Mouse (Mus musculus) layer of hippocampus, adult 8-10 months (tissue): ENCODE results near the gene Mier3. TPM values are rescaled to one million over a fixed set of nuclear protein-coding genes. Genes with fewer than 3 reads are reported as not detected.
"Not testable (repeated sequence)": the region's sequence is repeated elsewhere in the genome, so short reads cannot be mapped to it uniquely, and the experiment has no call there.

Experiments
- DNase-seq, 2 experiments: peaks; one replicate each; pipeline ENCODE4 v3.0.0; 2022; ENCODE audit warnings: low spot score in 2 of 2
- total RNA-seq, 4 experiments: library from RNA; stranded (reverse); gene quantifications; 2 replicates each; pipeline ENCODE4 v1.2.4; 2022

Mier3 gene
- total RNA-seq, 4 experiments from 2014 or later, result 25.3 to 27.7 (median 26.5) TPM

- DNase-seq, result peak; percentile 23 to 46
Measured at GRCm38 (mm10) chr13:111687285-111687781, 6.6 kb downstream of the Mier3 start.

- no peak for DNase-seq
Measured at GRCm38 (mm10) chr13:111703396-111703795, 22.6 kb downstream of the Mier3 start.

- DNase-seq, result not testable (repeated sequence)
Measured at GRCm38 (mm10) chr13:111703952-111704351, 23.2 kb downstream of the Mier3 start.

- DNase-seq, result no peak
Measured at GRCm38 (mm10) chr13:111710531-111710930, 29.8 kb downstream of the Mier3 start.

GRCm38 (mm10) chr13:111719726-111720125 lies 38.9 kb downstream of the Mier3 start:
- no peak for DNase-seq

- no peak for DNase-seq
Measured at GRCm38 (mm10) chr13:111724811-111725164, 44.0 kb downstream of the Mier3 start.

GRCm38 (mm10) chr13:111725165-111726077 lies 44.6 kb downstream of the Mier3 start:
- peak; percentile 91 to 93 for DNase-seq

- DNase-seq, result no peak
Measured at GRCm38 (mm10) chr13:111726898-111727297, 46.1 kb downstream of the Mier3 start.

- no peak for DNase-seq
Measured at GRCm38 (mm10) chr13:111741204-111741990, 60.6 kb downstream of the Mier3 start.

- DNase-seq, result no peak
Measured at GRCm38 (mm10) chr13:111741991-111742615, 61.3 kb downstream of the Mier3 start.

- DNase-seq, result no peak
Measured at GRCm38 (mm10) chr13:111744233-111745000, 63.6 kb downstream of the Mier3 start.

GRCm38 (mm10) chr13:111745216-111745615 lies 64.4 kb downstream of the Mier3 start:
- no peak for DNase-seq

GRCm38 (mm10) chr13:111746831-111747230 lies 66.1 kb downstream of the Mier3 start:
- DNase-seq, result no peak

- no peak for DNase-seq
Measured at GRCm38 (mm10) chr13:111748301-111749062, 67.7 kb downstream of the Mier3 start.

GRCm38 (mm10) chr13:111753321-111753720 lies 72.5 kb downstream of the Mier3 start:
- DNase-seq, result no peak

GRCm38 (mm10) chr13:111755377-111755776 lies 74.6 kb downstream of the Mier3 start:
- DNase-seq, result no peak

GRCm38 (mm10) chr13:111755937-111756336 lies 75.2 kb downstream of the Mier3 start:
- no peak for DNase-seq

- DNase-seq, result no peak
Measured at GRCm38 (mm10) chr13:111756986-111757385, 76.2 kb downstream of the Mier3 start.

- DNase-seq, result no peak
Measured at GRCm38 (mm10) chr13:111762526-111762925, 81.7 kb downstream of the Mier3 start.
